Mouse (Mus musculus): Measurements from ENCODE around the gene Atp6v1e2. TPM values are rescaled to one million over a fixed set of nuclear protein-coding genes. Genes with fewer than 3 reads are reported as not detected.

Atp6v1e2 gene
- polyA plus RNA-seq, 1 experiment from 2014 or later: not detected

DNA sequence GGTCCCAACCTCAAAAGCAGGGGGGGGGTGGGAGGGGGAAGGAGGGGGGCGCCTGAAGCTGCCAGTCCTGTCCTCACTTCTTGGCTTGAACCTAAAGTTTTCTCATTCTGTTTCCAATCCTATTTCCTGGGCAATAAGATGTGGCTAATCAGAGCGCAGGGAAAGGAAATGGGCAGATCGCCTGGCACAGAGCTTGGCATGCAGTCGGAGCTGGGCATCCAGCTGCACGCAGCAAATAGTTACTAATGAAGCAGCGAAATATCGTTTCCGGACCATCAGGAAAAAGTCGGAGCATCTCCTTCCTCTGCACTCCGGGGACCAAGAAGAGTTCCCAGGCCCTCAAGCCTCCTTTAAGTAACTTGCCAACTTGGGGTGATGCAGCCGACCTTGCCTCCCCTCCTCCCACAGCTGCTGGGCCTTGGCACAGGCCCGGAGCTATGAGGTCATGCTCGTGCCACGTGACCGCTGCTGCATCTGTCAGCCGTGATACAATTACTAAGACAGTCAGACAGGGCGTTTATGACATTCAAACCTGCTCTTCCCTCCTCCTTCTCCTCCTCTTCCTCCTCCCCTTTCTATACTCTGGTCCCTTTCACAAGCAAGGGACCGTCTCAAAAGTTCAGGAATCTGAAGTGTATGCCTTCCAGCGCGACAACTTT, 10.1 kb downstream of the Atp6v1e2 start:
- ATAC-seq: peak; percentile 86
- Histone ChIP-seq H3K27me3 (no peaks in the 10 kb centered on the region), H3K27ac (0 out of 2 replicates have a peak overlapping the region, but pooled peaks have one; percentile 30), H3K4me1 (replicated peaks) (peaks cover 22% of the 10 kb centered on the region), H3K9ac (replicated peaks) (peak overlapping the region; percentile 54; the same call in 1 of the 2 replicates), H3K9me3 (no peaks in the 10 kb centered on the region), H3K4me3 (replicated peaks) (peak overlapping the region; percentile 40), H3K36me3 (no peaks in the 10 kb centered on the region), H3K4me2 (replicated peaks) (peak overlapping the region; percentile 65)
- 2% methylated on average over 20 of the region's 20 CpGs for WGBS

DNA sequence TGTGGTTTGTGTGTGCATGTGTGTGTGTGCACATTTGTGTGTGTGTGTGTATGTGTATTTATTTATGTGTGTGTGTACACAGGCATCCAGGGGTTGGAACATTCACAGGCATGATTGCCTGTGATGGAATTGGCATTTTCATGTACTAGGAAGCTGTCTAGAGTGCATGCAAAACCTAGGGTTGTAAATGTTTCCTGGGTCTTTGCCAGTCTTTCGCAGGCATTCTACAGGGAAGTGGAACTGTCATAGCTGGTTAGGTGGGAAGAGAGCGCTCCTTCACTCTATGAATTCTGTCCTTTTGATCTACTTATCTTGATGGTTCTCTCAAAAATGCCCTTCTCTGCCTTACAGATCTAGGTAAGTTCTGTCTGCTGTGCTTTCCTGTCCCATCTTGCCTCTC, 10.6 kb downstream of the Atp6v1e2 start:
- 71% methylated on average over 2 of the region's 2 CpGs for WGBS
- Histone ChIP-seq H3K36me3 (no peaks in the 10 kb centered on the region), H3K4me3 (replicated peaks) (no peak overlapping the region), H3K27ac (no peak overlapping the region), H3K4me2 (replicated peaks) (peak overlapping the region; percentile 65), H3K9me3 (no peaks in the 10 kb centered on the region), H3K27me3 (no peaks in the 10 kb centered on the region), H3K9ac (replicated peaks) (no peak overlapping the region), H3K4me1 (replicated peaks) (peaks cover 27% of the 10 kb centered on the region)
- no peak for ATAC-seq

DNA sequence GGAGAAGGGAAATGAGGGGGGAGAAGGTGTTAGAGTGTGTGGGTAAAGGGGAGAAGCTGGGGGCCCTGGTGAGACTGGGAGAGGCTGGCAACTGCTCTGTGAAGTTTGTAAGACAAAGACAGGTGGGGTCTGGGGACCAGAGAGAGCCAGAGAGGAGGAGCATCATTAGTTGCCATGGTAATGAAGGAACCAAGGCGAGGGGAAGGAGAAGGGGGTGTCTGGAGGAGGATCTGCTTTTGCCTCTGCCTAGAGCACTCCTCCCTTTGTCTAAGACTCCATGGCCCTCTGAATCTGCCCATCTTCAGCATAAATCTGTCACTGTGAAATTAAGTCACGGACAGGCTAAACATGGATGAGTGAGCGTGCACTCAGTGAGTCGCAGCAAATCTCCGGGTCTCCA, 14.8 kb downstream of the Atp6v1e2 start:
- peak overlapping the region; percentile 19; the same call in 1 of the 2 replicates for H3K4me2 ChIP-seq (replicated peaks)
- H3K4me3 ChIP-seq (replicated peaks): no peak overlapping the region
- H3K9me3 ChIP-seq: no peaks in the 10 kb centered on the region
- 0 out of 2 replicates have a peak overlapping the region, but pooled peaks have one; percentile 3 for H3K9ac ChIP-seq (replicated peaks)
- 39% methylated on average over 5 of the region's 5 CpGs for WGBS
- no peaks in the 10 kb centered on the region for H3K27me3 ChIP-seq
- ATAC-seq: peak; percentile 75
- H3K27ac ChIP-seq: no peak overlapping the region
- peaks cover 22% of the 10 kb centered on the region for H3K4me1 ChIP-seq (replicated peaks)
- H3K36me3 ChIP-seq: no peaks in the 10 kb centered on the region

DNA sequence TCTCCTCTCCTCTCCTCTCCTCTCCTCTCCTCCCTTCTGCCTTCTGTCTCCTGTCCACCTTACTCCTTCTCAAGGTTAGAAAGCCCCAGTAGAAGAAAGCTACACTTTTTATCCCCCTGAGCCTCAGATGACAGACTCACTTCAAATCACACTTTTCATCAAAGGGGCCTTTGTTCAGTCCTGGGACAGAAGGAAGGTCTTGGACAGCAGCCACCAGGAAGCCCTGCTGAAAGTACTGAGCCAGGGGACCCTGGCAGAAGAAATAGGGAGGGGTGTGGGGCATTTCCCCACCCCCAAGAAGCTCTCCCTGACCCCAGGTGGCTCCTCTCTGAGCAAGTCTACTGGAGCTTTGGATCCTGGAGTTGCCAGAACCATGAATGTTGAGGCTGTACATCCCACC, 17.7 kb downstream of the Atp6v1e2 start:
- Histone ChIP-seq H3K9me3 (peaks cover 12% of the 10 kb centered on the region), H3K36me3 (no peaks in the 10 kb centered on the region), H3K4me3 (replicated peaks) (no peak overlapping the region), H3K4me2 (replicated peaks) (no peak overlapping the region), H3K27ac (no peak overlapping the region), H3K27me3 (no peaks in the 10 kb centered on the region), H3K9ac (replicated peaks) (no peak overlapping the region), H3K4me1 (replicated peaks) (peaks cover 13% of the 10 kb centered on the region)
- no peak for ATAC-seq

DNA sequence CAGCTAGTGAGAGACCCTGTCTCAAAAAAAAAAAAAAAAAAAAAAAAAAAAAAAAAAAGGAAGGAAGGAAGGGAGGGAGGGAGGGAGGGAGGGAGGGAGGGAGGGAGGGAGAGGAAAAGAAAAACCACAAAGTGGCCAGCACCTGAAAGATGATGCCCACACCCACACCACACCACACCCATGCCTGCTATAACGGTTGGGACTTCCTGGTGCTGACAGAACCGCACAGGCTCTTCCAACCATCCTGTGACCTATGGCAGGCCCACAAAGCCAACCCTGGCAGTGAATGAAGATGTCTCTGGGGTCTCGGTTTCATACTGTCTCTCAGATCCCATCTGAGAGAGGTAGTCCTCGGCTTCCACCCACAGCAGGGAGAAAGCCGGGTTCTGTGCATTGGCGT, 18.3 kb downstream of the Atp6v1e2 start:
- peaks cover 12% of the 10 kb centered on the region for H3K9me3 ChIP-seq
- no peak for ATAC-seq
- WGBS: 91% methylated on average over 6 of the region's 6 CpGs

DNA sequence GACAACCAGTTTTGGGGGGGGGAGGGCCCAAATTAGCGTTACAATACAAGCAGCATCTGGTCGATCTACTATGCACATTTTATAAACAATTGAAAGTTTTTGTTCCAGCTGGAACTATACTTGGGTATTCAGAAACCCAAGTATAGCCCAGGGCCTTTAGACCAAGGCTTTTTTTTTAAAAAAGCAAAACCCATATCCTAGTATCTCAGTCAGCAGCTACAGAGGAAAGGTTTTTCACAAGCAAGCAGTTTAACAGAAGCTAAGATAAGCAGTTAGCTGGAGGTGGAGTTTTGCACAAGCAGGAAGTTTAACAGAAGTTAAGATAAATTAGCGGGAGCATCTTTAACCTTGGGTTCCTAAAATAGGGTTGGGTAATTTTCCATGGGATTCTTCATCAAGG, 20.9 kb downstream of the Atp6v1e2 start:
- ATAC-seq: no peak
- no peak overlapping the region for H3K4me2 ChIP-seq (replicated peaks)
- H3K9me3 ChIP-seq: peaks cover 12% of the 10 kb centered on the region
- 87% methylated on average over 3 of the region's 3 CpGs for WGBS
- H3K36me3 ChIP-seq: no peaks in the 10 kb centered on the region
- H3K9ac ChIP-seq (replicated peaks): no peak overlapping the region
- H3K27me3 ChIP-seq: no peaks in the 10 kb centered on the region
- no peaks in the 10 kb centered on the region for H3K4me1 ChIP-seq (replicated peaks)
- H3K4me3 ChIP-seq (replicated peaks): no peak overlapping the region
- H3K27ac ChIP-seq: no peak overlapping the region

More for the DNA sequence above, 18.3 kb downstream of the Atp6v1e2 start:
- Histone ChIP-seq H3K4me3 (replicated peaks) (no peak overlapping the region), H3K9ac (replicated peaks) (no peak overlapping the region), H3K27me3 (no peaks in the 10 kb centered on the region), H3K4me2 (replicated peaks) (no peak overlapping the region), H3K27ac (no peak overlapping the region), H3K36me3 (no peaks in the 10 kb centered on the region), H3K4me1 (replicated peaks) (peaks cover 13% of the 10 kb centered on the region)

DNA sequence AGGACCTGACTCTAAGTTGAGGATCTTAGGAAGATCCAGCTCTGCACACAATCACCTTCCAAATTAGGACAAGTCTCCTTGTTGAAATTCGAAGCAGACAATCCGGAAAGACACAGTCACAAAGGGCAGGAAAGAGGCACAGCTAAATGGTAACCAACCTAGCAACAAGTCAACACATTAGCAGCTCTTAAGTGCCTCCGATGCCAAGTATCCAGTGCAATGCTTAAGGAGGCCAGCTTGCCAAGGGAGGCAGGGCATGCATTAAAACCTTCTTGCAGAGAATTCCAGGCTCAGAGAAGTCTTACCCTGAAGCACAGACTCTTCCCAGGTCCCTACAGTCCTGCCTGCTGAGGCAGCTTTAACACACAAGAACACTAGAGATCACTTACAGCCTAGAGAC, 23.0 kb downstream of the Atp6v1e2 start:
- Histone ChIP-seq H3K27ac (no peak overlapping the region), H3K9me3 (peaks cover 12% of the 10 kb centered on the region)
- WGBS: 78% methylated on average over 3 of the region's 3 CpGs

DNA sequence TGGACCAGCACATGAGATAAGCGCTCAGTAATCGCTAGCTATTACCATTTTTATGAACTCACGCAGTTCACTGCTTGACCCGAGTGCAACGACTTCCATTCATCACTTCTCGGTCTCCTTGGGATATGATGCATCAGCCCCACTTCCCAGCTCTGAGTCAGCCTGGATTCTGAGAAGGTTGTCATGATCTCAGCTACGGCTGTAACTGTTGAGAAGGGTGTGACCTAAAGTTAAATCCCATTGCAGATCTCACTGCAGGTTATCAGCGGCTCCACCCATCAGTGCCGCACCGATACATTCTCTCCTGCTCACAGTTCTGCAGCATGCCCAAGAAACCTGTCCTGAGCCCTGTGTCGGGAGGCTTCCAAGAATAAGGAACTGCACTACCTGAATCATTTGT, 28.0 kb downstream of the Atp6v1e2 start:
- 91% methylated on average over 11 of the region's 11 CpGs for WGBS
- no peaks in the 10 kb centered on the region for H3K27me3 ChIP-seq
- H3K9ac ChIP-seq (replicated peaks): no peak overlapping the region
- no peak for ATAC-seq
- H3K4me1 ChIP-seq (replicated peaks): no peaks in the 10 kb centered on the region
- H3K36me3 ChIP-seq: no peaks in the 10 kb centered on the region
- no peak overlapping the region for H3K4me2 ChIP-seq (replicated peaks)
- no peaks in the 10 kb centered on the region for H3K9me3 ChIP-seq
- no peak overlapping the region for H3K27ac ChIP-seq
- no peak overlapping the region for H3K4me3 ChIP-seq (replicated peaks)

More for the DNA sequence above, 23.0 kb downstream of the Atp6v1e2 start:
- H3K4me2 ChIP-seq (replicated peaks): no peak overlapping the region
- H3K4me3 ChIP-seq (replicated peaks): no peak overlapping the region
- H3K36me3 ChIP-seq: no peaks in the 10 kb centered on the region
- no peak for ATAC-seq
- H3K9ac ChIP-seq (replicated peaks): no peak overlapping the region
- H3K27me3 ChIP-seq: no peaks in the 10 kb centered on the region
- H3K4me1 ChIP-seq (replicated peaks): no peaks in the 10 kb centered on the region

DNA sequence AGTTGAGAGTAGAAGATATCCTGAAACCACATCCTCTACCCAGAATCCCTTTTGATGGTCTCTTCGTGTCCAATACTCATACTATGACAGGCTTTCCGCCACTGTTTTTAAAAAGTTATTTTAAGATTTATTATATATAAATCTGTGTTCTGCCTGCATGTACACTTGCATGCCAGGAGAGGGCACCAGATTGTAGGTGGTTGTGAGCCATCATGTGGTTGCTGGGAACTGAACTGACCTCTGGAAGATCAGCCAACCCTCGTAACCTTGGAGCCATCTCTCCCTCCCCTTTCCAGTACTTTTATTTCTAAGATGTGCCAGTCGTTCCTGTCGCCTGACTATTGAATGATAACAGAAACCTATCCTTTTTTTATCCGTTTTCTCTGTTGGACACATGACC, 28.9 kb downstream of the Atp6v1e2 start:
- Histone ChIP-seq H3K36me3 (no peaks in the 10 kb centered on the region), H3K9me3 (no peaks in the 10 kb centered on the region), H3K4me2 (replicated peaks) (no peak overlapping the region), H3K27ac (no peak overlapping the region), H3K4me3 (replicated peaks) (no peak overlapping the region), H3K9ac (replicated peaks) (no peak overlapping the region), H3K4me1 (replicated peaks) (no peaks in the 10 kb centered on the region), H3K27me3 (no peaks in the 10 kb centered on the region)
- no peak for ATAC-seq
- WGBS: 76% methylated on average over 6 of the region's 6 CpGs

DNA sequence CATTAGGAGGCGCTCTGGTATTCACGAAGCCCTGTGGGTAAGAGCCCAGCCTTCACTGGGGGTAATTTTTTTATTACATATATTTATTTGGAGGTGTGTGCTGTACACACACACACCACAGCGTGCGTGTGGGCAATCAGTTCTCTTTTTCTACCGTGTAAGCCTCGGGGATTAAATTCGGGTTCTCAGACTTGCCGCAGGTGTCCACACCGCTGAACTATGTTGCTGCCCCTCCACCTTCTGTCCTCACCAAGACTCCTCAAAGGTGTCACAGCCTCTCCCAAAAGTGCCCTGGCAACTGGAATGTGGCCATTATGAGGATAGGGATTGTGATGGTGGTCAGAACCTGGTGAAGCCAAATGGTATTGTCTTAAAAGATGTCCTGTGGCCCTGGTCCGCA, 30.6 kb downstream of the Atp6v1e2 start, which contains the start of gene Tmem247:
Gene Tmem247 (plus strand): TSS at position 301 of the 400 bp plus-strand sequence.
- no peak for ATAC-seq
- whole genome bisulfite sequencing: 92% methylated on average over 10 of the region's 10 CpGs

DNA sequence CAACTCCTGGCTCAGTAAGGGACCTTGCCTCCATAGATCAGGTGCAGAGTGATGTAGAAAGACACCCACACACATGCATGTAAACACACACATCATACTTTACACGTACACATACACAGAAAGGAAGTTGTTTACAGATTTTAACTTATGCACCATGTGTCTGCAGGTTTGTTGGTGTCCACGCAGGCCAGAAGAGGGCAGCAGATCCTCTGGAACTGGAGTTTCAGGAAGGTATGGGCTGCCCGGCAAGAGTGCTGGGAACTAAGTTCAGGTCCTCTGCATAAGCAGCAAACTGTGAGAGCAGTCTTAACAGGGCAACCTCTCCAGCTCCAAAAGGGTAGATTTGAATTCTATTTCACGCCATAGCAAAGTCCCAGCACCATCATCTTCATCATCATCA, 32.2 kb downstream of the Atp6v1e2 start:
- Histone ChIP-seq H3K27me3 (no peaks in the 10 kb centered on the region), H3K4me3 (replicated peaks) (no peak overlapping the region), H3K27ac (no peak overlapping the region), H3K9ac (replicated peaks) (no peak overlapping the region), H3K9me3 (no peaks in the 10 kb centered on the region), H3K4me1 (replicated peaks) (no peaks in the 10 kb centered on the region), H3K4me2 (replicated peaks) (no peak overlapping the region), H3K36me3 (no peaks in the 10 kb centered on the region)
- 81% methylated on average over 4 of the region's 4 CpGs for WGBS
- ATAC-seq: no peak

More for the DNA sequence above, 30.6 kb downstream of the Atp6v1e2 start, which contains the start of gene Tmem247:
- Histone ChIP-seq H3K9me3 (no peaks in the 10 kb centered on the region), H3K4me3 (replicated peaks) (no peak within 1 kb of the TSS), H3K27me3 (no peaks in the 10 kb centered on the region), H3K36me3 (no peaks in the 10 kb centered on the region), H3K4me1 (replicated peaks) (no peaks in the 10 kb centered on the region), H3K9ac (replicated peaks) (no peak within 1 kb of the TSS), H3K27ac (no peak within 1 kb of the TSS), H3K4me2 (replicated peaks) (no peak within 1 kb of the TSS)

DNA sequence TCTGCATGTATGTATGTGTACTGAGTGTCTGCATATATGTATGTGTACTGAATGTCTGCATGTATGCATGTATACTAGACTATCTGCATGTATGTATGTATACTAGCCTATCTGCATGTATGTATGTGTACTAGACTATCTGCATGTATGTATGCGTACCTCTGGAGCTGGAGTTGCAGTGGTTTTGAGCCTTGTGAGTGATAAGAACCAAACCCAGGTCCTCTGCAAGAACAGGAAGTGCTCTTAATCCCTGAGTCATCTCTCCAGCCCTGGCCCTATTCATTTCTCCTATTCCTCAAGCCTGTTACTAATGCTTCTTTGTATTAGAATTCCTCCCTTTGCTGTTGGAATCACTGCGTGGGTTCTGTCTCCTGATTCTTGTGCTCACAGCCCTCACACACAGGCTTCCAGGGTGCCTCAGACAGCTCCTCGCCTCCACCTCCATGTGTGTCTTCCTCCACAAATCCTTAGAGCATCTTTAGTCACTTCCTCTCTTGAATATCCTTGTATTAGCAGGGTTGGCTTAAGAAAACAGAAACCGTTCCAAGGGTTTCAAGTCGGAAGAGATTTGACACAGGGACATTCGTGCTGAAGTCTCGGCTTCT, 34.6 kb downstream of the Atp6v1e2 start:
- Histone ChIP-seq H3K27ac (no peak overlapping the region), H3K4me2 (replicated peaks) (no peak overlapping the region), H3K27me3 (no peaks in the 10 kb centered on the region), H3K4me1 (replicated peaks) (no peaks in the 10 kb centered on the region), H3K9me3 (no peaks in the 10 kb centered on the region), H3K36me3 (no peaks in the 10 kb centered on the region), H3K4me3 (replicated peaks) (no peak overlapping the region), H3K9ac (replicated peaks) (no peak overlapping the region)
- 82% methylated on average over 7 of the region's 7 CpGs for WGBS
- ATAC-seq: no peak

Measured in midbrain, embryonic 13.5 days (tissue).